Mouse (Mus musculus) CD4-positive, CD25-positive, alpha-beta regulatory T cell, adult 4 months (primary cell): Measurements from ENCODE around the gene Lcn5. TPM values are rescaled to one million over a fixed set of nuclear protein-coding genes. Genes with fewer than 3 reads are reported as not detected.
"Not testable (repeated sequence)": the region's sequence is repeated elsewhere in the genome, so short reads cannot be mapped to it uniquely, and the experiment has no call there.

Experiments used
- ATAC-seq: one replicate; pipeline ENCODE4 v1.8.0; 2017
- polyA plus RNA-seq, 2 experiments: library from polyadenylated mRNA; unstranded; fragments of 100-300 nt; shearing (Covaris generic); gene quantifications; one replicate each; pipeline ENCODE4 v1.2.1; 2017

Lcn5 gene
- polyA plus RNA-seq, 2 experiments from 2014 or later, result not detected

DNA sequence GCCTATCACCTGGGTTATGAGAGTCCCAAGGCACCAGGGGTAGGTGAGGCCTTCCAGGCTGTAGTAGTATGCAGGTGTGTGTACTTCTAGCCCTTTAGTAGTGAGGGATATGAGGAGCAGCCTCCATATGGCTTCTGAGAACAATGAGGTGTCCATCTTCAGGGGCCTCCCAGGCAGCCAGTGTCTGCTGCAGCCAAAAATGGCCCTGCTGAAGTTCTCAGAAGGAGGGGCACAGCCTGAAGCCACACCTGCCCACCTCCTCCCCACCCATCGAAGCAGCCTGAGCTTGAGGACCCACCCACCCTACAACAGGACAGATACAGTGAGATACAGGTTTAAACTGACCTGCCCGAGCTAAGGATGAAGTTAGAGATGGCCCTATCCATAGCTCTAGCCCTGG is 24.7 kb downstream of the Lcn5 start, which contains the start of gene Lcn10:
Lcn10 (plus strand) TSS at position 301 of the 400 bp plus-strand sequence.
- no peak for ATAC-seq

DNA sequence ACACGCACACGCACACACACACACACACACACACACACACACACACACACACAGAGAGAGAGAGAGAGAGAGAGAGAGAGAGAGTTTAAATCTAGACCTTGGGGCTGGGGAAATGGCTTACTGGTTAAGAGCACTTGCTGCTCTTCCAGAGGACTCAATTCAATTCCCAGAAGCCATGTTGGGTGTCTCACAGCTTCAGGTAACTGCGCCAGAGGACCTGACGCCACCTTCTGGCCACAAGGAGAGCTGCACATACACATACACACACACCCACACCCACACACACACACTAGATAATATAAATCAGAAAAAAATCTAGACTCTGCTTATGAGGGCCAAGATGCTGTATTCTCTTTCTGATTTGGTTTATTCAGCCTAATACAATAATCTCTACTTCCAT is 29.2 kb downstream of the Lcn5 start:
- no peak for ATAC-seq

DNA sequence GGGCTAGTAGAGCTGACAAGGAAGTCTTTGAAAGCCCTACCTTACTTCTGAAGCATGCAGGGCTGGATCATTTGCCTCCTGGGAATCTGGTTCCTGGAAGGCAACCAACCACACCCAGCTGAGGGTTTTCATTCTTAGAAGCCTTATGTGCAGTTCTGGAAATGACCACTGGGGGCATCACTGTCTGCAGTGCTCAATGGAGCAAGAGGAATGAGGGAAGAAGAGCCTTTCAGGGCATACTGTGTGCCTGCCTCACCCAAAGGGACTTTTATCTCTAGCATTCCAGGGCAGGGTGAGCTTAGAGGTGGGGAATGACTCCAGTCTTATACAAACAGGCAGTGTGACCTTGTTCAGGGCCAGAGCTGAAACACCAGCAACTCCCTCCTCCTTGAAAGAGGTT is 36.9 kb downstream of the Lcn5 start:
- peak; percentile 65 for ATAC-seq

DNA sequence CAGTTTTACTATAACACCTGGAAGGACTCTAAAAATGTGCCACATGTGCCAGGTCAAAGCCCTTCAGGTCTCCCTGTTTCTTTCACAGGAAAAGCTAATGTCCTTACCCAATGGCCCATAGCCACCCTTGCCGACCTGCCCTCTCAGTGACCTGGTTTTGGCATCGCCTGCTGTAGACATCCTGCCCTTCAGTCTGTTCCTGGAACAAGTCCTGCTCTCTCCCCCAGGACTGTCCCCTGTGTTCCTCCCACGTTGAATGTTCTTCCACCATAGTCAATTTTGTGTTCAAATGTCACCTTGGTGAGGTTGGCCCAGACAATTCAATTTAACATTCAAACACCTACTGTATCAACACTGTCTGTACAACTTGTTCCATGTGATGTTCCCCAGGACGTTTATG is 39.2 kb downstream of the Lcn5 start:
- peak; percentile 29 for ATAC-seq

DNA sequence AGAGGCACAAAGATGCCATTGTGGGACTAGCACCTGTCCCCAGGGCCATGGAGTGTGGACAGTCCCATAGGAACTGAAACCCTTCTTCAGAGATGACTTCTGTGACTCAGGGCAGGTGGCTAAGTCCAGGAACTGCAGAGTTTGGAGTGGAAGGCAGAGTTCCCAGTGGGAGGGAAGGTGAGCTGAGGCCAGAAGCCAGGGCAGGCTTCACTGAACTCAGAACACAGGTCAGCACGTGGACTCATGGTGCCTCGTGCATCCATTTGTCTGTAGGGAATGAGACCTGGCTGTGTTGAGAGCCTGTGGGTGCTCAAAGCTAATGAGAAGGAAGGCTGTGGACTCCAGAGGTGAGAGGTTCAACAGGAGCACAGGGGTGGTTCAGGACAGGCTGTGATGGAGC is 40.9 kb downstream of the Lcn5 start:
- ATAC-seq, result no peak

DNA sequence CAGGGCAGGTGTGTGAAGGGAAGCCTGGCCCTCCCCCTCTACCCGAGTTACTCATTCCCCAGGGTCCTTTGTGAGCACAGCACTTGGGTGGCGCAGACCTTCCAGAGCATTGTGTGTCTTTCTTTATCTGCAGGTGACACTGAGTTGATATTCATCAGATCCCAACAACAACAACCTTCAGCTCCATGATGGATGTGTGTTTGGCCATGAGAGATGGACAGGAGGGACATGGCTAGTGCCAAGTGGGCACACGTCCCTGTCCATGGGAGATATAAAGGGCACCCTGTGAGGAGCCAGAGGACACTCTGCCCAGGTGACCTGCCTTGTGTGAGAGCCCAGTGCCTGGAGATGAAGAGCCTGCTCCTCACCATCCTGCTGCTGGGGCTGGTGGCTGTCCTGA is 42.0 kb downstream of the Lcn5 start, which contains the start of gene Obp2a:
Obp2a (plus strand) TSS at position 301 of the 400 bp plus-strand sequence.
- ATAC-seq, result not testable (repeated sequence)

DNA sequence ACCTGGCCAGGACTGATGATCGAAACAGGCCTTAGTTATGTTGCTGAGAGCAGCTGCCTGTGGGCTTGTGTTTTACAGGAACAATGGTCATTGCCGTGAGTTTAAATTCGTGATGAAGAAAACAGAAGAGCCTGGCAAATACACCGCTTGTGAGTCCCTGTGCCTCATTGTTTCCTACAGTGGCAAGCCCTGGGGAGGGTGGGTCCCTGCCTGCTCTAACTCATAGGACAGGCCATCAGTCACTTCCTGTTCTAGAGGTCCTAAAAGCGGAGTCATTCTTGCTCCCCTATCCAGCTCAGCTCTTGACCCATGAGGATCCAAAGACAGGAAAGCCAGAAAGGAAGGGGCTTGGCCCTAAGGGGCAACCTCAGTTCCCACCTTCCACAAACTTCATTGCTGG is 43.2 kb downstream of the Lcn5 start:
- ATAC-seq, result no peak

DNA sequence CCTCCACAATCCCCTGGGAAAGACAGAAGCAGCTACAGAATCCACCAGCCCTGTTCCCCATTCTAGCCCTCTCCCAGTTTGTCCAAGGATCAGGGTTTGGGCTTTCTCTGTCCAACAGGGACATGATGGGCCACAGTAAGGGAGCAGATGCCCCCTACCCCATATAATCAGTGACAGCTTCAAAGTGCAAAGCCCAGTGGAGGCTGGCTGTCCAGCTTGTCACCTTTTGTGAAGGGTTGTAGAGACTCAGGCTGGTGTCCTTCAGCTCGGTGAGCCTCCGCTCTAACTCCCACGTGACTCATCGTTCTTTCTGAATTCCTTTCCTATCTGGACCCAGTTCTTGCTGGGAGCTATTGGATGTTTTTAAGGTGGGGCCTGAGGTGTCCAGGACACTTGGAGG is 46.0 kb downstream of the Lcn5 start:
- no peak for ATAC-seq

DNA sequence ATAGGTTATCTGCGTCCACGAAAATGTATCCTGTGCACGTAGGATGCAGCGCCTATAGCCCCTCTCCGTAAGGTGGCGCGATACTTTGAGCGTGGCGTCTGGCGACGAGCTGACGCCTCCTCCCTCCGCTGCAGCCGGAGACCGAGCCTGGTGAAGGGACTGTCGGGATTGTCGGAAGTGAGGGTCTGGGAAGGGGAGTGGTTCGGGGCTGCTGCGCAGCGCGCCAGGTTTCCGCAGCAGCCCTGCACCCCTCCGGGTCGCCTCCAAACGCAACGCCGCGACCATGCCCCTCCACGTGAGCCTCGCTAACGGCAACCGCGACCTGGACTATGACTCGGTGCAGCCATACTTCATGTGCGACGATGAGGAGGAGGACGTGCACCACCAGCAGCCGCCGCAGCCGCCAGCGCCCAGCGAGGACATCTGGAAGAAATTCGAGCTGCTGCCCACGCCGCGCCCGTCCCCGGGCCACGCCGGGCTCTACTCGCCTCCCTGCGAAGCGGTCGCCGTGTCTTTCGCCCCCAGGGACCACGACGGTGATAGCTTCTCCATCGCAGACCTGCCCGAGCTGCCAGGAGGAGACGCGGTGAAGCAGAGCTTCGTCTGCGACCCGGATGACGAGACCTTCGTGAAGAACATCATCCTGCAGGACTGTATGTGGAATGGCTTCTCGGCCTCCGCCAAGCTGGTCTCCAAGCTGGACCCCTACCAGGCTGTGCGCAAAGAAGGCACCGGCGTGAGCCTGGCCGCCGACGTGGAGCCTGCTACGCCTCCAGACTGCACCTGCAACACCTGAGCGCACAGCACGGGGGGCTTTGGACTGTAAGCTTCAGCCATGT is 49.1 kb downstream of the Lcn5 start, which contains the start of gene Bmyc:
Bmyc (plus strand) TSS at position 97 of the 839 bp plus-strand sequence.
- ATAC-seq, result peak; percentile 92

DNA sequence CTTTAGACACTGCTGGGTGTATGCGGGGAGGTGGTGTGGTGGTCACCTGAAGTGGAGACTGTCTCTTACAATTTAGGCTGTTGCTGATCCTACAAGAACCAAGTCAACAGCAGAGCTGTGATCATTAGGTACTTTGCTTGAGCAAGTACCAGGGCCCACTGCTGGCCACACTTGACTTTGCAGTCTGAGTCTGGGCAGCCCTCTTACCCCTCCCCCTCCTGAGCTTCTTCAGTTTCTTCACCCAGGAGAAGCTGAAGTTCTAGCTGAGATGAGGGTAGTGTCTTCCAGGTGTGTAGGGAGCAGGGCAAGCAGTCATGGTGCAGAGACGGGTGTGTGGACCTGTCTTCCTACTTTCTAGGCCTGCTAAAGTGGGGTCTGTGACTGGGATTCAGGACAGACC is 50.4 kb downstream of the Lcn5 start:
- peak; percentile 19 for ATAC-seq

DNA sequence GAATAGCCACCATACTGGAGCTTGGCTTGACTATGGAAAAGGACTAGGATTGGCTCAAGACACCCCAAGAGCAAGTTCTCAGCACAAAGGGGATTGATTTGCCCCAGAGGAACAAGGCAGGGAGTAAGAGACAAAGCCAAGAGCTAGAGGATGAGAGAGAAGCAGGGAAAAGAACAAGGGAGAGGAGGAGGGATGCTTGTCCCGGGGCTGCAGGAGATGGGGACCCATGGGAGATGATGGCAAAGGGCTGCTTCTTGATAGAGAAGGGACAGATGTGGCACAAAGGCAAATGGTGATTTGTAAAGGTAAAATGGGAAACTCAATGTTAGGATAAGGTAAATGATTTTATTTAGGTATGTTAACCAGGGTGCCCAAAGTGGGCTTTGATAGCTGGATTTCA is 51.3 kb downstream of the Lcn5 start:
- not testable (repeated sequence) for ATAC-seq

DNA sequence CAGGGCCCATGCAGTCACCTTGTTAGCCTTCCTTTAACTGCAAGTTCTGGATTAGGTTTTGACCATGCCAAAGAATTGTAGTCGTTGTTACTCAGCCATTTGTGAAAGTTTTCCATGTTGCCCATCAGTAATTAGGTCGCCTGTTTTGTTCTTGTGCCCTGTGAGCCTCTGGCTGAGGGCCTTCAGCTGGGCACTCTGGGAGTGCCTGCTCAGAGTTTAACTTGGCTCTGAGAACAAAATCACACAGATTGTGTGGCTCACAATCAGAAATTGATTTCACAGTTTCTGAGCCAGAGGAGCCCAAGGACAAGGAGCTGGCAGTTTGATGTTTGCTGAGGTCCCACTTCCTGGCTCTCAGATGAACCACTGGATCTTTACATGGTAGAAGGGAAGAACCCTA is 52.0 kb downstream of the Lcn5 start:
- ATAC-seq, result not testable (repeated sequence)

Other genes starting within 250 kb of the Lcn5 start
- 10 to 100 TPM in 1 of 2 experiments, 1 to 10 TPM in 1; 4.0 to 11.7 TPM for gene Fut7, start 234.7 kb upstream of the Lcn5 start, polyA plus RNA-seq
- gene Abca2, start 229.2 kb upstream of the Lcn5 start, polyA plus RNA-seq, result 10 to 100 TPM; 31.9 to 45.3 TPM
- gene Clic3, start 201.1 kb upstream of the Lcn5 start, polyA plus RNA-seq, result 1 to 10 TPM; 1.2 to 2.2 TPM
- gene Paxx, start 196.9 kb upstream of the Lcn5 start, polyA plus RNA-seq, result 100 to 1,000 TPM in 1 of 2 experiments, 10 to 100 TPM in 1; 74.7 to 102 TPM
- not detected for gene Ptgds, start 187.9 kb upstream of the Lcn5 start, polyA plus RNA-seq
- gene Lcn12, start 164.0 kb upstream of the Lcn5 start, polyA plus RNA-seq, result not detected
- gene Fbxw5, start 157.2 kb upstream of the Lcn5 start, polyA plus RNA-seq, result 100 to 1,000 TPM in 1 of 2 experiments, 10 to 100 TPM in 1; 60.7 to 143 TPM
- 1 to 10 TPM; 4.5 to 4.6 TPM for gene C8g, start 156.2 kb upstream of the Lcn5 start, polyA plus RNA-seq
- gene Traf2, start 111.0 kb upstream of the Lcn5 start, polyA plus RNA-seq, result 100 to 1,000 TPM in 1 of 2 experiments, 10 to 100 TPM in 1; 83.7 to 125 TPM
- 100 to 1,000 TPM; 257 to 281 TPM for gene Edf1, start 100.1 kb upstream of the Lcn5 start, polyA plus RNA-seq
- gene Mamdc4, start 83.1 kb upstream of the Lcn5 start, polyA plus RNA-seq, result 1 to 10 TPM; 1.6 to 4.7 TPM
- gene Phpt1, start 82.7 kb upstream of the Lcn5 start, polyA plus RNA-seq, result 10 to 100 TPM; 53.9 to 66.8 TPM
- not detected for gene Ajm1, start 76.2 kb upstream of the Lcn5 start, polyA plus RNA-seq
- gene Rabl6, start 49.4 kb upstream of the Lcn5 start, polyA plus RNA-seq, result 10 to 100 TPM; 17.0 to 20.1 TPM
- gene Ccdc183, start 40.3 kb upstream of the Lcn5 start, polyA plus RNA-seq, result not detected
- under 1 TPM in 1 of 2 experiments, not detected in 1; 0.94 TPM for gene Tmem141, start 35.9 kb upstream of the Lcn5 start, polyA plus RNA-seq
- gene Fcna, start 29.9 kb upstream of the Lcn5 start, polyA plus RNA-seq, result 1 to 10 TPM; 1.8 to 3.5 TPM
- not detected for gene Lcn8, start 4.8 kb upstream of the Lcn5 start, polyA plus RNA-seq
- gene Lcn6, start 18.8 kb downstream of the Lcn5 start, polyA plus RNA-seq, result not detected
- gene Lcn10, start 24.8 kb downstream of the Lcn5 start, polyA plus RNA-seq, result 1 to 10 TPM in 1 of 2 experiments, under 1 TPM in 1; 0.69 to 3.0 TPM
- gene Obp2a, start 42.1 kb downstream of the Lcn5 start, polyA plus RNA-seq, result not detected
- 100 to 1,000 TPM; 100 to 127 TPM for gene Bmyc, start 48.8 kb downstream of the Lcn5 start, polyA plus RNA-seq
- not detected for gene Obp2b, start 79.1 kb downstream of the Lcn5 start, polyA plus RNA-seq
- gene Lcn3, start 107.6 kb downstream of the Lcn5 start, polyA plus RNA-seq, result not detected
- not detected for gene Lcn11, start 119.1 kb downstream of the Lcn5 start, polyA plus RNA-seq
- not detected for gene Gm13539, start 124.3 kb downstream of the Lcn5 start, polyA plus RNA-seq
- gene Glt6d1, start 157.9 kb downstream of the Lcn5 start, polyA plus RNA-seq, result not detected
- not detected for gene Lcn9, start 165.2 kb downstream of the Lcn5 start, polyA plus RNA-seq
- gene Sohlh1, start 189.3 kb downstream of the Lcn5 start, polyA plus RNA-seq, result under 1 TPM in 1 of 2 experiments, not detected in 1; 0.58 TPM
- gene Kcnt1, start 205.8 kb downstream of the Lcn5 start, polyA plus RNA-seq, result under 1 TPM; 0.05 to 0.24 TPM